Comparison of ENCODE assay signal across 8 mouse cellular contexts in the genomic region with DNA sequence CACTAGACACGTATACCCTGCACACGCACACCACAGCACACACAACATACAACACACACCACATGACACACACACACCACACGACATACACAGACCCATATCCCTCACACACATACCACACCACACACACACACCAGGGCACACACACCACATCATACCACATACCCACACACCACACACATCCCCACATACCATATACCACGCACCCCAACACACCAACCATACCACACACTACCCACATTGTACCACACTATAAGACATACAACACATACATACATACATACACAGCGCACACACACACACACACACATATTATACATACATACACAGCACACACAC.
DNase-seq lines count a peak whose midpoint lies in the region; ATAC-seq and TF ChIP-seq lines count a peak whose summit lies in the region.

No protein-coding gene starts in this region.

- H3K27me3 ChIP-seq in heart, embryonic 15.5 days, result no peaks in the 10 kb centered on the region
- peaks cover 80% of the 10 kb centered on the region for H3K27me3 ChIP-seq in megakaryocyte, embryonic 14.5 days (replicated peaks)
- no peaks in the 10 kb centered on the region for H3K27me3 ChIP-seq in forebrain, embryonic 14.5 days (replicated peaks; ENCODE audit: control insufficient read depth, insufficient read depth, low read length)

- no peaks in the 10 kb centered on the region for H3K9me3 ChIP-seq in heart, embryonic 15.5 days (replicated peaks)
- H3K9me3 ChIP-seq in megakaryocyte, embryonic 14.5 days, result peaks cover 1% of the 10 kb centered on the region
- H3K9me3 ChIP-seq in forebrain, embryonic 14.5 days (replicated peaks; ENCODE audit: control insufficient read depth, low read length), result no peaks in the 10 kb centered on the region

- no peak for TF ChIP-seq POLR2A in olfactory bulb, adult 2 months (IDR thresholded peaks at IDR 0.05; ENCODE audit: insufficient read depth, low read depth, low read length)

- intact Hi-C loops in left cerebral cortex, postnatal 14 days (cut with DNase I), result loop anchor here (10.0 kb wide), 1 partner anchor 115 kb away; no protein-coding TSS in a partner anchor

- 90% methylated on average over 5 of the region's 5 CpGs for WGBS in heart, embryonic 15.5 days
- 68% methylated on average over 5 of the region's 5 CpGs for WGBS in forebrain, embryonic 14.5 days
- 56% methylated on average over 5 of the region's 5 CpGs for WGBS in olfactory bulb, adult 2 months

- no peak for DNase-seq in heart, adult 18-20 months
- DNase-seq in forebrain, embryonic 14.5 days (ENCODE audit: low spot score), result no peak
- DNase-seq in left cerebral cortex, postnatal 14 days (ENCODE audit: low spot score in 2 of 2), result no peak
- no peak for DNase-seq in adipocyte (ENCODE audit: low spot score)

- no peak overlapping the region for H3K4me2 ChIP-seq in heart, embryonic 15.5 days
- no peak overlapping the region for H3K4me2 ChIP-seq in forebrain, embryonic 14.5 days (ENCODE audit: low read length)

- no peak overlapping the region for H3K9ac ChIP-seq in heart, embryonic 15.5 days
- no peak overlapping the region for H3K9ac ChIP-seq in forebrain, embryonic 14.5 days (ENCODE audit: low read length)

- TF ChIP-seq CTCF in olfactory bulb, adult 2 months (IDR thresholded peaks at IDR 0.05; ENCODE audit: insufficient read depth, low read depth, low read length), result no peak

- no peak overlapping the region for H3K4me3 ChIP-seq in heart, embryonic 15.5 days
- peak overlapping the region; percentile 31 for H3K4me3 ChIP-seq in megakaryocyte, embryonic 14.5 days (replicated peaks)
- H3K4me3 ChIP-seq in forebrain, embryonic 14.5 days (ENCODE audit: low read depth, low read length), result no peak overlapping the region
- H3K4me3 ChIP-seq in olfactory bulb, adult 2 months (ENCODE audit: insufficient read depth, low read depth, low read length), result no peak overlapping the region

- ATAC-seq in heart, embryonic 15.5 days (replicated peaks; ENCODE audit: insufficient number of reproducible peaks, insufficient read depth, low FRiP score, low read depth), result no peak
- ATAC-seq in megakaryocyte, adult 5-6 weeks (ENCODE audit: poor library complexity, severe bottlenecking), result no peak
- peak; percentile 52; the same call in 1 of the 2 replicates for ATAC-seq in forebrain, embryonic 14.5 days

- H3K4me1 ChIP-seq in heart, embryonic 15.5 days (replicated peaks), result peaks cover 25% of the 10 kb centered on the region
- H3K4me1 ChIP-seq in megakaryocyte, embryonic 14.5 days, result peaks cover 39% of the 10 kb centered on the region
- no peaks in the 10 kb centered on the region for H3K4me1 ChIP-seq in forebrain, embryonic 14.5 days (ENCODE audit: control insufficient read depth, insufficient read depth, low read length)
- peaks cover 18% of the 10 kb centered on the region for H3K4me1 ChIP-seq in olfactory bulb, adult 2 months (ENCODE audit: control insufficient read depth, insufficient read depth, low read length)

- 0 out of 2 replicates have a peak overlapping the region, but pooled peaks have one; percentile 35 for H3K27ac ChIP-seq in heart, embryonic 15.5 days
- no peak overlapping the region for H3K27ac ChIP-seq in forebrain, embryonic 14.5 days (ENCODE audit: low read depth, low read length)
- peak overlapping the region; percentile 27; the same call in 1 of the 2 replicates for H3K27ac ChIP-seq in olfactory bulb, adult 2 months (ENCODE audit: insufficient read depth, low read depth, low read length)

- no peaks in the 10 kb centered on the region for H3K36me3 ChIP-seq in heart, embryonic 15.5 days
- no peaks in the 10 kb centered on the region for H3K36me3 ChIP-seq in megakaryocyte, embryonic 14.5 days (replicated peaks; ENCODE audit: low read length)
- H3K36me3 ChIP-seq in forebrain, embryonic 14.5 days (ENCODE audit: control insufficient read depth, insufficient read depth, low read length), result no peaks in the 10 kb centered on the region
